Mouse (Mus musculus) MEL (cell line): ENCODE results near the gene Mia3.

Source experiments
- KAT2A ChIP-seq: conservative IDR thresholded peaks from 2 replicates; pipeline ENCODE4 v1.6.1; 2012; ENCODE audit warnings: low read depth, low read length, improper control_type of control experiment, inconsistent platforms
- MAX ChIP-seq: IDR thresholded peaks from 2 replicates; pipeline ENCODE4 v1.6.1; 2011; ENCODE audit warnings: low read length, improper control_type of control experiment
- POLR2A ChIP-seq, 2 experiments: IDR thresholded peaks; 2 replicates each; pipeline ENCODE4 v1.6.1; 2011 to 2012; ENCODE audit warnings: low read length in 2 of 2, mild to moderate bottlenecking in 2 of 2, control low read depth in 1 of 2, improper control_type of control experiment in 1 of 2, low read depth in 1 of 2, moderate library complexity in 1 of 2; ENCODE audit not compliant: control insufficient read depth in 1 of 2, insufficient read depth in 1 of 2, poor library complexity in 1 of 2

DNA sequence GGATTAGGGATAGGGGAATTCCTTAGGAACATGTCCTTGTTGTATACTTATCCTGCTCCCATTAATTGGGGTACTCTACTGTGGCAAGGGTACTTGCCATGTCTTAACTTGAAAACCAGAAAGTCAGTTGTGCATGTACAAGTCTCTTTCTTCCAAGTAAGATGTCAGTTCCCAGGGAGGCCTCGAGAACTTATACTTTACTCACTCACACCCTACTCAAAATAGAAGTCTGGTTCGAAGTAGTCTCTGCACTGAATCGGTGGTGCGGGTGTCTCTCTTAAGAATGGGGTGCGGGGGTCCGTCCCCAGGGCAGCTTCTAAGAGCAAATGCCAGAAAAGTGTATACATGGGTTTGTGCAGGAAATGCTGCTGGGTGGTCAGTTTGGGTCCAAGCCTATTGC lies 70.2 kb downstream of the Mia3 start:
- TF ChIP-seq KAT2A (no peak), MAX (no peak), POLR2A (IDR thresholded peaks at IDR 0.05; ENCODE audit: control insufficient read depth in 1 of 2, insufficient read depth in 1 of 2, low read depth in 1 of 2, low read length in 2 of 2, poor library complexity in 1 of 2) (no peak)
